7 mouse cellular contexts compared by ENCODE assay signal in genomic region chr11:74555716-74556374, GRCm38 (mm10). TPM values are rescaled to one million over a fixed set of nuclear protein-coding genes. Genes with fewer than 3 reads are reported as not detected.
DNase-seq lines count a peak whose midpoint lies in the region; ATAC-seq lines count a peak whose summit lies in the region.

No protein-coding gene starts in this region.

- no peak overlapping the region for H3K4me3 ChIP-seq in hindbrain, embryonic 16.5 days (ENCODE audit: low read length)

- H3K9me3 ChIP-seq in hindbrain, embryonic 16.5 days (ENCODE audit: control insufficient read depth, low read length): no peaks in the 10 kb centered on the region

- no peaks in the 10 kb centered on the region for H3K36me3 ChIP-seq in hindbrain, embryonic 16.5 days (ENCODE audit: control insufficient read depth, insufficient read depth, low read length)
- no peaks in the 10 kb centered on the region for H3K36me3 ChIP-seq in splenic B cell, adult 2 months (ENCODE audit: control insufficient read depth, insufficient read depth, low read length, poor library complexity, severe bottlenecking)

- DNase-seq in 3T3-L1 (ENCODE audit: low read depth, low spot score): peak; percentile 85
- DNase-seq in CD8-positive naive resting alpha-beta T cell, adult 2 months (ENCODE audit: low read depth in 2 of 2, low spot score in 2 of 2): peak; percentile 39 to 56
- DNase-seq in fibroblast of lung, adult 2 months (ENCODE audit: low read depth): peak; percentile 69
- peak; percentile 54 for DNase-seq in lung, postnatal 25 days (ENCODE audit: low spot score)
- DNase-seq in splenic B cell, adult 2 months (ENCODE audit: low read depth, low spot score): peak; percentile 50
- no peak for DNase-seq in frontal cortex, postnatal 10 days (ENCODE audit: low spot score in 2 of 2)

- no peak overlapping the region for H3K4me2 ChIP-seq in hindbrain, embryonic 16.5 days (ENCODE audit: low read length)

- H3K27ac ChIP-seq in hindbrain, embryonic 16.5 days (ENCODE audit: low read depth, low read length): peak overlapping the region; percentile 24

- H3K27me3 ChIP-seq in hindbrain, embryonic 16.5 days (replicated peaks; ENCODE audit: control insufficient read depth, insufficient read depth, low read length): no peaks in the 10 kb centered on the region
- H3K27me3 ChIP-seq in splenic B cell, adult 2 months (ENCODE audit: control insufficient read depth, insufficient read depth, low read length, poor library complexity, severe bottlenecking): no peaks in the 10 kb centered on the region

- 40% methylated on average over 9 of the region's 9 CpGs for WGBS in hindbrain, embryonic 16.5 days

- H3K4me1 ChIP-seq in hindbrain, embryonic 16.5 days (ENCODE audit: control insufficient read depth, insufficient read depth, low read depth, low read length): peaks cover 19% of the 10 kb centered on the region

- peak overlapping the region; percentile 10; the same call in 1 of the 2 replicates for H3K9ac ChIP-seq in hindbrain, embryonic 16.5 days (ENCODE audit: low read depth, low read length)

- no peak for ATAC-seq in hindbrain, embryonic 16.5 days

RNA-seq across cellular contexts. Expression of gene Rap1gap2, which starts 54.9 kb away (rescaled TPM):
- 13.7 and 15.0 TPM in 2 replicates for polyA plus RNA-seq in hindbrain, embryonic 16.5 days (2015; fragmentation: Nextera tagmentation; extraction: Ambion mirVana)

Comparison
In these comparisons a context has a peak if more than half of its experiments do, and no peak if none do; other contexts are left out.
1. DNase-seq: peak in 3T3-L1 (single experiment), CD8-positive naive resting alpha-beta T cell, adult 2 months (2 of 2), fibroblast of lung, adult 2 months (single experiment), lung, postnatal 25 days (single experiment) and splenic B cell, adult 2 months (single experiment); none in frontal cortex, postnatal 10 days (0 of 2).